Mouse (Mus musculus): Measurements from ENCODE around the gene Hspbp1.

Hspbp1 gene

GRCm38 (mm10) chr7:4684632-4685417 is at the start of gene Hspbp1:
TSS of gene Hspbp1 (minus strand) at chr7:4685068.
- 1% methylated on average over 32 of the region's 32 CpGs for whole genome bisulfite sequencing

DNA sequence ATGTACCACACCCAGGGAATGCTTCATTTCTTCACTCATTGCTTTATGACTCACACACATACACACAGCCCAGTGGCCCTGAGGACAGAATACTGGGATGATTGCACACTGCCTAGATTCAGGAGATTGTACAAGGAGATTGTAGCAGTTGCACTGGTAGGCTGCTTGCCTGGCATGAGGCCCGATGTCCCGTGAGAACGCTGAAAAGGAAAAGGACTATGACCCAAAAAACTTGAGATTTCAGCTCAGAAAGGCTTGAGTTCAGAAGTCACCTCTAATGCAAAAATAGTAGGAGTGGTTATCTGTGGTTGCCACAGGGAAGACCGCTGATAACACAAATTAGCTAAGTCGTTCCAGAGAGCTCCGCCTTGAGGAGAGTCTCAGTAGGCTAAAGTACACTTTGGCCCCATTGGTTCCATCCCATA is 48.1 kb upstream of the Hspbp1 start:
- 69% methylated on average over 6 of the region's 6 CpGs for whole genome bisulfite sequencing

DNA sequence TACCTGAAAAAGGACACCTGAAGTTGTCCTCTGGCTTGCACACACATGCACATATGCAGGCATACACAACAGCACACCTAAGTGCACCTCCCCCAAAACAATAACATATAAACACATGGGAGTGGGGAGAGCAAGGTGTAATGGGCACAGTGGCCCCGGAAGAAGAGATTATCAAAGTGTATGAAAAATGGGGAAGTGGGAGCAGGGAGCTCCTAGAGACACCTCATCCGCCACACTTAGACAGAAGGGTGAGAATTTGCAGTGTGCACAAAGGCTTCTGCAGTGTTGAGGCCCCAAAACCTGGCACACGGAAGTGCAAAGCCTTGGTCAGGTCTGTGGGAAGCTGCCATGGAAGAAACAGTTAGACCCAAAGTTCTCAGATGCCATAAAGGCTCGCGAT is 46.2 kb upstream of the Hspbp1 start:
- WGBS: 90% methylated on average over 5 of the region's 5 CpGs

DNA sequence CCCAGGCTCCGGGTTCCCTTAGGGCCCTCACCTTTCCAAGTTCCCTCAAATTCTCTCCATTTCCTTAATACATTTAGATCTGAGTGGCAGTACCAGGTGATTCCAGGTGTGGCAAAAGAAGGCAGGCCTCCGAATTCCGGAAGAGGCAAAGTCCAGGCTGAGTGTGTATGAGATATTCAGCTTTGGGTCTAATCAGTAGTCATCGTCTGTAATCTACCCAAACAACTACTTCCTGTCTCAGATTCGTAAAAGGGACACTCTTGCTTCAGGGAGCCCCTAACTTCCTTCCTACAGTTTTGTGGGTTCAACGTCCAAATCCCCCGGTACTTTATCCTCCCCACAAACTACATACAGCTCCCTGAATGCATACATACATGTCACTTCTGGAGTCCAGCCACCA is 40.3 kb upstream of the Hspbp1 start, which contains the start of gene Tmem150b:
TSS of gene Tmem150b (minus strand) at position 81 of the 400 bp plus-strand sequence.
- WGBS: 82% methylated on average over 7 of the region's 7 CpGs

DNA sequence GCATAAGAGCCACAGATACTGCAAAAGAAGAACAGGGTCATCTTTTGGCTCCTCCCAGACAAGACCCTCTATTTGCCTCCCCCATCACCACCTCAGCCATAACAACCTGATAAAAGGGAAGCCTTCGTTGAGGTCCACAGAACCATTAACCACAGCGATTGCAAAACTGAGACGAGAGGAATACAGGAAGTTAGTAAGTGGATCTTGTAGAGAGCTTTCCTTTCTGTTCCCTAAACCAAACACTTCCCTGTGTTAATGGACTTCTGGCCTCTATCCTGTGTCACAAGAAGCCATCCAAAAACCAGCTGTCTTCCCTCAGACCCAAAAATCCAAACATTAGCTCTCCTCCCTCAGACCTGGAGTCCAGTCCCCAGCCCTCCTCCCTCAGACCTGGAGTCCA is 39.5 kb upstream of the Hspbp1 start:
- WGBS: 75% methylated on average over 3 of the region's 3 CpGs

DNA sequence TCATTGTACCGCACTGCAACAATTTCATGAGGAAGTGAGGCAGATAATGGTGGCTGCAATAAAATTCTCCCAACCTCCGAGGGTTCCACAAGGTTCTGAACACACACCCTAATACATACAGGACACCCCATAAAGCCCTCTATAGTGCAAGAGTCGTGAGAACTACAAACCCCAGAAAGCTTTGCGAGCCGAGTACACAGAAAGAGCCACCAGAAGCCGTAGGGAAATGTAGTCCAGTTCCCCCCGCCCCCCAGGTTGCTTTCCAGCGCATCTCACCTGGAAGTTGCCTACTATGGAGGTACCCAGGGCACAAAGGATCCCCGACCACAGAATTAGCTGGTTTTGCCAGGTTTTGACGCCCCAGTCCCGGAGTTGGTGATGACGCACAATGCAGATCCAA is 38.6 kb upstream of the Hspbp1 start:
- WGBS: 31% methylated on average over 12 of the region's 12 CpGs

DNA sequence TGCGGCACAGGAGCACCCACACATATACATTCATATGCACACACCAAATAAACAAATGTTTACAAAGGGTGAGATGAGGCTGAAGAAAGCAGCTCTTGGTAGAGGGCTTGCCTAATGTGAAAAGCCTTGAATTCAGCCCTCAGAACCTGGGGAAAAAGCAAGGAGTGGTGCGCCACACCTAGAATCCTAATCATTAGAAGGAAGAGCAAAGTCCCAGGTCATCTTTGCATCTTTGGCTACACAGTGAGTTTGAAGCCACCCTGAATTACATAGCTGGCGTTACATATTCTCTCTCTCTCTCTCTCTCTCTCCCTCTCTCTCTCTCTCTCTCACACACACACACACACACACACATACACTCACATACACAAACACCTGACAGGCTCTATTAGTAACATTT is 34.4 kb upstream of the Hspbp1 start:
- WGBS: 89% methylated on average over 3 of the region's 3 CpGs

- WGBS: 61% methylated on average over 6 of the region's 6 CpGs
Measured at GRCm38 (mm10) chr7:4716955-4717354, 32.1 kb upstream of the Hspbp1 start.

- WGBS: 88% methylated on average over 3 of the region's 3 CpGs
Measured at GRCm38 (mm10) chr7:4712594-4712993, 27.7 kb upstream of the Hspbp1 start.

DNA sequence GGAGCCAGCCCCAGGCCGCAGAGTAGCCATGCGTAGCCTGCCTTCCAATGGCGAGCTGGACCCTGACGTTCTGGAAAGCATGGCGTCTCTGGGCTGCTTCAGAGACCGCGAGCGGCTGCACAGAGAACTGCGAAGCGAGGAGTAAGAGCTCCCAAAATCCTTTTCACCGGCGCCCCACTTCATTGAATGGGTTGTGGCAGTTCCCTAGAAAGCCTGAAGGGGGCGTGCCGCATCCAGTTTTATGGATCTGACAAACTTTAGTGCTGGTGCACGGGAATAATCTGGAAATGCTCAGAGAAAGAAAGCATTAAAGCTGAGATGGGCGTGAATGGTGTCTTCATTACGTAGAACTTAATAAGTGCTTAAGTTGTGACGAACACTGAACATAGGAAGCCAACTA is 20.2 kb upstream of the Hspbp1 start:
- WGBS: 41% methylated on average over 18 of the region's 18 CpGs

DNA sequence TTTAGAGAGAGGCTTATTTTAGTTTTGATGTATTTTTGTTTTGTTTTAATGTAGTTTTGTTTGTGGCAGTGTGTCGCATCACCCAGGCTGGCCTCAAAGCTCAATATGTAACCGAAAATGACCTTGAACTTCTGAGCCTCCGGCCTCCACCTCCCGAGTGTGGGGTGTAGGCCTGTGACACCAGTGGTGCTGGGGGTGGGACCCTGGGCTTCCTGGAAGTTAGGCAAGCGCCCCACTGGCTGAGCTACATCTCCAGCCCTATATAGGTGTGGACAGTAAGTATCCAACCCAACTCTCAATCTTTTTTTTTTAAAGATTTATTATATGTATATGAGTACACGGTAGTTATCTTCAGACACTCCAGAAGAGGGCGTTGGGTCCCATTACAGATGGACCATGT is 18.3 kb upstream of the Hspbp1 start:
- WGBS: 90% methylated on average over 7 of the region's 7 CpGs

- WGBS: 41% methylated on average over 8 of the region's 8 CpGs
Measured at GRCm38 (mm10) chr7:4702334-4702733, 17.5 kb upstream of the Hspbp1 start.

DNA sequence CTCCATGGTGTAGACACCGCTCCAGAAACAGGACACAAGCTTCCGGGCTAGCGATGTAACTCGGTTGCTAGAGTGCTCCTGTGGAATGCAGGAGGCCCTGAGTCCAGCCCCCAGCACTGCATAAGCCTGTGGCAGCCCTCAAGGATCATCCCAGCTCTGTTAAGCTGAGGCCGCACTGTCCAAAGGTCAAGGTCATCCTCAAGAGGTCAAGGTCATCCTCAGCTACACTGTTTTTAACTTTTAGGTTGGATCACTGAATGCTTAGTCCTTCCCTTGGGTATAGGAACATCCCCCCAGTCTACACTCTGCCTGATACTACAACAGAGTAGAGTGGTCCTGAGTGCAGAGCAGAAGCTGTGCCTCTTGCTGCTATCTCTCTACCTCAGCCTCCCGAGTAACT is 8.1 kb upstream of the Hspbp1 start:
- 86% methylated on average over 6 of the region's 6 CpGs for WGBS

GRCm38 (mm10) chr7:4690951-4691653 is 6.2 kb upstream of the Hspbp1 start:
- 5% methylated on average over 35 of the region's 35 CpGs for WGBS

- 1% methylated on average over 14 of the region's 18 CpGs for WGBS
Measured at GRCm38 (mm10) chr7:4690387-4690786, 5.5 kb upstream of the Hspbp1 start, which contains the start of gene Brsk1. TSS of gene Brsk1 (plus strand) at chr7:4690604.

DNA sequence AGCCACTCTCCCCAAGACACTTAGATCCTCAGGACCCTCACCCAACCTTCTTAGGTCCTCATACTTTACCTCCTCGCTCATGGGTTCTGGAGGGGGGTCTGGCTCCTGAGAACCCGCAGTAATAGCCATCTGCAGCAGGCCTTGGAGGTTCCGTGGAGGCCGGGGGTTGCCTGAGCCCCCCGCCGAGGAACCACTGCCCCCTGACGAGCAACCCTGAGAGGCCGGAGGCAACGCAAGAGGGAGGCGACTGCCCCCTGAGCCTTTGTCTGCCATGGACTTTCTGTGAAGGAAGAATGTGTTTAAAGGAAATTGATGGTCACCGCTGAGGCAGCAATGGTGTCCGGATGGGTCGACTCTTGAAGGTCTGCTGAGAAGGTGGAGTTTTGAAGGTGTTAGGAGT is 665 bp downstream of the Hspbp1 start:
- 1% methylated on average over 13 of the region's 13 CpGs for WGBS

- WGBS: 82% methylated on average over 5 of the region's 5 CpGs
Measured at GRCm38 (mm10) chr7:4683307-4683706, 1.6 kb downstream of the Hspbp1 start.

DNA sequence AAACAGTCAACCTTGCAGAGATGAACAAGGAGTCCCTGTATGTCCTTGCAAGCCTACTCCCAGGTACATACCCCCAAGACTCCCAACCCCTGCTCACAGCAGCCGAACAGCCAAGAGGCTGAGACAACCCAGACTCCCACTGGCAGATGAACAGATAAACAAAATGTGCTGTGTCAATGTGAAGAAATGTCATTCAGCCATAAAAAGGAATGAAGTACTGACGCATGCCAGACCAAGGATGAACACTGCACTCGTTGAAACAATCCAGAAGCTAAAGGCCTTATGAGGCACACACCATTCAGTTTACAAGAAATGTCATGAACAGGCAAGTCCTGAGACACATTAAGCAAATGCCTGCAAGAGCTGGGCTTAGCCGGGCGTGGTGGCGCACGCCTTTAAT is 9.7 kb downstream of the Hspbp1 start:
- 84% methylated on average over 7 of the region's 7 CpGs for WGBS

- 89% methylated on average over 12 of the region's 12 CpGs for WGBS
Measured at GRCm38 (mm10) chr7:4674114-4674731, 10.6 kb downstream of the Hspbp1 start.

GRCm38 (mm10) chr7:4671956-4672355 is 12.9 kb downstream of the Hspbp1 start:
- WGBS: 58% methylated on average over 4 of the region's 4 CpGs

GRCm38 (mm10) chr7:4670655-4671255 is 14.1 kb downstream of the Hspbp1 start:
- 87% methylated on average over 8 of the region's 8 CpGs for WGBS

DNA sequence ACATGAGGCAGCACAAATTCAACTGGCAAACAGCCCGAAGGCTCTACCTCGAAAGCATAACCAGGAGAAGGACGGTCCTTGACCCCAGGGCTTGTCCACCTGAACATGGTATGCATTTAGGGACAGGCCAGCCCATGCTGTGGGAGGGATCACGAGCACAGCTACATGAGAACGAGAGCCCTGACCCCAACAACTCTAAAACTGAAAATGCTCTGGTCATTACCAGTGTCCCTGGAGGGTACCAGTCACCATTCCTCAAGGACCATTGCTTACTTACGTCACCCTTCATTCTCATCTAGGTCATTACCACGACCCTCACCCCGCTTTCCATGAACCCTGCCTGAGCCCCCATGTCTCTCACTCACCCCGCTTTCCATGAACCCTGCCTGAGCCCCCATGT is 15.7 kb downstream of the Hspbp1 start:
- WGBS: 96% methylated on average over 9 of the region's 9 CpGs
